Mouse (Mus musculus) myocyte (in vitro differentiated cells): ENCODE data around the gene Tnik.

Source experiments
- CEBPB ChIP-seq: IDR thresholded peaks from 2 replicates; pipeline ENCODE4 v1.6.1; 2011; ENCODE audit warnings: mild to moderate bottlenecking, moderate library complexity; ENCODE audit not compliant: poor library complexity, insufficient read depth, severe bottlenecking
- E2F4 ChIP-seq: IDR thresholded peaks from one replicate; pipeline ENCODE4 v1.6.1; 2011; ENCODE audit warnings: mild to moderate bottlenecking, control low read depth, moderate library complexity; ENCODE audit not compliant: insufficient read depth
- MAX ChIP-seq: IDR thresholded peaks from one replicate; pipeline ENCODE4 v1.6.1; 2011; ENCODE audit warnings: low read depth, mild to moderate bottlenecking, control low read depth
- MYOD1 ChIP-seq, 3 experiments: IDR thresholded peaks; one replicate each; pipeline ENCODE4 v1.6.1; 2011; ENCODE audit warnings: control low read depth in 2 of 3, low read depth in 2 of 3, mild to moderate bottlenecking in 2 of 3, moderate library complexity in 1 of 3; ENCODE audit not compliant: insufficient read length in 2 of 3, control insufficient read depth in 1 of 3
- MYOG ChIP-seq, 3 experiments: IDR thresholded peaks; one replicate each; pipeline ENCODE4 v1.6.1; 2011; ENCODE audit warnings: control low read depth in 2 of 3, low read depth in 2 of 3, mild to moderate bottlenecking in 2 of 3; ENCODE audit not compliant: insufficient read length in 2 of 3, control insufficient read depth in 1 of 3, insufficient read depth in 1 of 3
- POLR2A ChIP-seq: IDR thresholded peaks from one replicate; pipeline ENCODE4 v1.6.1; 2011; ENCODE audit warnings: low read depth, mild to moderate bottlenecking, control low read depth, moderate library complexity; ENCODE audit not compliant: insufficient read length
- POLR2AphosphoS2 ChIP-seq: IDR thresholded peaks from one replicate; pipeline ENCODE4 v1.6.1; 2011; ENCODE audit warnings: low read depth, control low read depth; ENCODE audit not compliant: insufficient read length
- REST ChIP-seq: IDR thresholded peaks from one replicate; pipeline ENCODE4 v1.6.1; 2011; ENCODE audit warnings: mild to moderate bottlenecking, control low read depth, moderate library complexity; ENCODE audit not compliant: insufficient read depth, insufficient read length
- SRF ChIP-seq: IDR thresholded peaks from one replicate; pipeline ENCODE4 v1.6.1; 2011; ENCODE audit warnings: low read depth; ENCODE audit not compliant: control insufficient read depth, insufficient read length
- TCF12 ChIP-seq: IDR thresholded peaks from one replicate; pipeline ENCODE4 v1.6.1; 2011; ENCODE audit warnings: mild to moderate bottlenecking, control low read depth; ENCODE audit not compliant: poor library complexity, insufficient read depth, severe bottlenecking
- USF1 ChIP-seq: IDR thresholded peaks from one replicate; pipeline ENCODE4 v1.6.1; 2011; ENCODE audit warnings: low read depth, mild to moderate bottlenecking, control low read depth, moderate library complexity

- no peak for TF ChIP-seq TCF12
- no peak for TF ChIP-seq POLR2A
- no peak for TF ChIP-seq E2F4
- TF ChIP-seq POLR2AphosphoS2: no peak
- TF ChIP-seq USF1: no peak
- no peak for TF ChIP-seq MYOG (IDR thresholded peaks at IDR 0.05; ENCODE audit: control insufficient read depth in 1 of 3, insufficient read depth in 1 of 3, insufficient read length in 2 of 3, low read depth in 2 of 3)
- no peak for TF ChIP-seq MYOD1 (IDR thresholded peaks at IDR 0.05; ENCODE audit: control insufficient read depth in 1 of 3, insufficient read length in 2 of 3, low read depth in 2 of 3)
- TF ChIP-seq REST: no peak
- TF ChIP-seq MAX: no peak
- peak; percentile 54 for TF ChIP-seq SRF
- TF ChIP-seq CEBPB: no peak
Measured at GRCm38 (mm10) chr3:28262371-28263001, 528 bp upstream of the Tnik start.
